Mouse (Mus musculus): ENCODE data around the gene Olfr504. TPM values are rescaled to one million over a fixed set of nuclear protein-coding genes. Genes with fewer than 3 reads are reported as not detected.

Olfr504 gene
- not detected for polyA plus RNA-seq (2017; shearing (Covaris generic))

DNA sequence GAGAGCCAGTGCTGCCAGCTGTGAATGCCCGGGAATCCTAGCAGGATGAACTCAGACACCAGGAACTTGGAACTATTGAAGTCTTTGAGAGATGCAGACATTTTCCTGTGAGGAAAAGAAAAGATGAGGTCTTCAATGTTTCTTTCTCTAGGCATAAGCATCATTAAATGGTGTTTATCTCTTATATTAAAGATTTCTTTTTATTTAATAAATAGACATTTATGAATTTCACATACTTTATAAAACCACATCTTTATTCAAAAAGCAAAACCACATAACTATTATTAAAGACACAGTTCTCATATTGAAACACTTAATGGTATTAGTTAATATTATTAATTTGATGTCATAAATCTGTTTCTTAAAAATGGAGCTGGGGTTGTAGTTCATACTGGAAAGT, at the start of gene Olfr504:
Olfr504 (minus strand) TSS at position 101 of the 400 bp plus-strand sequence.

GRCm38 (mm10) chr7:108610487-108610886, 44.9 kb upstream of the Olfr504 start, which contains the start of gene Olfr506:
Gene Olfr506 (plus strand): TSS chr7:108610787.

GRCm38 (mm10) chr7:108544227-108544626, 21.4 kb downstream of the Olfr504 start, which contains the start of gene Olfr503:
Gene Olfr503 (plus strand): TSS chr7:108544527.

DNA sequence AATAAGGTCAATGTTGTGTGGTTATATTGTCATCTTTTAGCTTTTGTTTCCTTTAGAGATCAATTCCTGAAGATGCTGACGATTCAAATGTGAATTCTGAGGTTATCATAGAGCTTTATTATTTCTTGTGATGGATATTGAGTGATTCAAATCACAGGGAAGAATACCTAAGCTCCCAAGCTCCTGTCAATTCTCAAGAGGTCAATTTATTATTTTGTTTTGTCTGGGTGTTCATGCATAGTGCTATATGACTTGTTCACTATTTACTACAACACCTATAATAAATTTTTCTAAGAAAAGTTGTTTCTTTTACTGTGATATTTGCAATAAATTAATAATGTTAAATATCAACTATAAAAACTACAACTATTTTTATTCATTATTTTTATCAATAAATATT, 40.6 kb downstream of the Olfr504 start, which contains the start of gene Olfr502:
Olfr502 (minus strand) TSS at position 101 of the 400 bp plus-strand sequence.

Other genes starting within 250 kb of the Olfr504 start
- gene Olfr492, start 242.1 kb downstream of the Olfr504 start, polyA plus RNA-seq (2017; shearing (Covaris generic)), result not detected
- not detected for gene Olfr493, start 218.8 kb downstream of the Olfr504 start, polyA plus RNA-seq (2017; shearing (Covaris generic))
- not detected for gene Olfr494, start 200.5 kb downstream of the Olfr504 start, polyA plus RNA-seq (2017; shearing (Covaris generic))
- not detected for gene Olfr495, start 172.6 kb downstream of the Olfr504 start, polyA plus RNA-seq (2017; shearing (Covaris generic))
- not detected for gene Olfr497, start 145.4 kb downstream of the Olfr504 start, polyA plus RNA-seq (2017; shearing (Covaris generic))
- gene Olfr498, start 100.5 kb downstream of the Olfr504 start, polyA plus RNA-seq (2017; shearing (Covaris generic)), result not detected
- not detected for gene Olfr502, start 40.7 kb downstream of the Olfr504 start, polyA plus RNA-seq (2017; shearing (Covaris generic))
- gene Olfr503, start 21.3 kb downstream of the Olfr504 start, polyA plus RNA-seq (2017; shearing (Covaris generic)), result not detected
- gene Olfr506, start 45.0 kb upstream of the Olfr504 start, polyA plus RNA-seq (2017; shearing (Covaris generic)), result not detected
- gene Olfr507, start 56.0 kb upstream of the Olfr504 start, polyA plus RNA-seq (2017; shearing (Covaris generic)), result not detected
- not detected for gene Olfr508, start 64.2 kb upstream of the Olfr504 start, polyA plus RNA-seq (2017; shearing (Covaris generic))
- not detected for gene Olfr509, start 86.1 kb upstream of the Olfr504 start, polyA plus RNA-seq (2017; shearing (Covaris generic))
- gene Olfr510, start 100.6 kb upstream of the Olfr504 start, polyA plus RNA-seq (2017; shearing (Covaris generic)), result not detected
- gene Olfr512, start 147.5 kb upstream of the Olfr504 start, polyA plus RNA-seq (2017; shearing (Covaris generic)), result not detected
- gene Olfr513, start 185.2 kb upstream of the Olfr504 start, polyA plus RNA-seq (2017; shearing (Covaris generic)), result not detected